Mouse (Mus musculus) forebrain, embryonic 14.5 days (tissue): ENCODE results near the gene Sema3e. TPM values are rescaled to one million over a fixed set of nuclear protein-coding genes. Genes with fewer than 3 reads are reported as not detected.
A peak's percentile ranks its signal among the peaks of the same experiment; 100 is the strongest.

Source experiments
- ATAC-seq: fragments of 200-750 bp; cut with Nextera tagmentation; 2 replicates; pipeline ENCODE4 v1.8.0; 2017; ENCODE audit warnings: mild to moderate bottlenecking, moderate library complexity
- DNase-seq: peaks from one replicate; pipeline ENCODE4 v3.0.0-alpha.2; 2015; ENCODE audit warnings: low spot score
- H3K27ac ChIP-seq: fragments of 300-500 bp; sonication (generic); 2 replicates; pipeline ENCODE4 v1.5.1; 2014; ENCODE audit warnings: low read depth, mild to moderate bottlenecking, control low read depth, low read length, moderate library complexity
- H3K27me3 ChIP-seq: fragments of 300-500 bp; sonication (generic); replicated peaks from 2 replicates; pipeline ENCODE4 v1.6.1; 2014; ENCODE audit warnings: low read length, control low read depth, mixed read lengths; ENCODE audit not compliant: control insufficient read depth, insufficient read depth
- H3K36me3 ChIP-seq: fragments of 300-500 bp; sonication (generic); 2 replicates; pipeline ENCODE4 v1.6.1; 2014; ENCODE audit warnings: low read length, control low read depth; ENCODE audit not compliant: control insufficient read depth, insufficient read depth
- H3K4me1 ChIP-seq: fragments of 300-500 bp; sonication (generic); 2 replicates; pipeline ENCODE4 v1.6.1; 2014; ENCODE audit warnings: antibody characterized with exemption, low read length, control low read depth; ENCODE audit not compliant: control insufficient read depth, insufficient read depth
- H3K4me2 ChIP-seq: fragments of 300-500 bp; sonication (generic); 2 replicates; pipeline ENCODE4 v1.6.1; 2014; ENCODE audit warnings: mild to moderate bottlenecking, control low read depth, low read length
- H3K4me3 ChIP-seq: fragments of 300-500 bp; sonication (generic); 2 replicates; pipeline ENCODE4 v1.5.1; 2014; ENCODE audit warnings: low read depth, low read length, control low read depth
- H3K9ac ChIP-seq: fragments of 300-500 bp; sonication (generic); 2 replicates; pipeline ENCODE4 v1.6.1; 2014; ENCODE audit warnings: mild to moderate bottlenecking, low read length, control low read depth, moderate library complexity
- H3K9me3 ChIP-seq: fragments of 300-500 bp; sonication (generic); replicated peaks from 2 replicates; pipeline ENCODE4 v1.6.1; 2016; ENCODE audit warnings: low read length, control low read depth, mixed read lengths; ENCODE audit not compliant: control insufficient read depth
- WGBS: fragments of 180-500 bp; shearing (Covaris S2); extraction: QIAGEN DNeasy Blood & Tissue Kit; methylation state at CpG from one replicate; pipeline ENCODE4 v1.1.7; 2014; 5-methylcytosine and 5-hydroxymethylcytosine counted together
- polyA plus RNA-seq: library from polyadenylated mRNA; unstranded; fragments of >200 nt; fragmentation: Nextera tagmentation; extraction: Ambion mirVana; gene quantifications from 2 replicates; pipeline ENCODE4 v1.2.1, GENCODE M21; 2014

The Sema3e gene
- polyA plus RNA-seq, 1 experiment from 2014 or later, result 1.8 TPM

DNA sequence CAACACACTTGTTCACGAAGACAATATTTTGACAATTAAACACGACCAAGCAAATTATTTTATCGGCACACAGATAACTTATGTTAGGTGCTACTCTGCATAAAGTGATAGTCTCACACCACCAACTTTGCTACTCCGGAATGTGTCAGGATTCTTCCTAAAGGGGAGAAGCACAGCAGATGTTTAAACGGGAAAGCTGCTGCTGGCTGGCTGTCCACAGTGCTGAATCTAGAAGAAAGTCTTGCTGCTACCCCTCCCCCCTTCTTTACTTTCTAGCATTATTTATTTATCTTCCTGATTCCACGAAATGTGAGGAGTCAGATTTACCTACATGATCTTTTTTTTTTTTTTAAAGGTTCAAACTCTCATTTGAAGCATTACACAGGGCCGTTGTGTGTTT, 23.6 kb downstream of the Sema3e start:
- no peak for ATAC-seq
- Histone ChIP-seq H3K27me3 (no peaks in the 10 kb centered on the region), H3K27ac (no peak overlapping the region), H3K4me2 (no peak overlapping the region), H3K9ac (no peak overlapping the region), H3K36me3 (no peaks in the 10 kb centered on the region), H3K9me3 (no peaks in the 10 kb centered on the region), H3K4me1 (no peaks in the 10 kb centered on the region), H3K4me3 (no peak overlapping the region)
- DNase-seq, result no peak
- WGBS, result 37% methylated on average over 7 of the region's 7 CpGs

DNA sequence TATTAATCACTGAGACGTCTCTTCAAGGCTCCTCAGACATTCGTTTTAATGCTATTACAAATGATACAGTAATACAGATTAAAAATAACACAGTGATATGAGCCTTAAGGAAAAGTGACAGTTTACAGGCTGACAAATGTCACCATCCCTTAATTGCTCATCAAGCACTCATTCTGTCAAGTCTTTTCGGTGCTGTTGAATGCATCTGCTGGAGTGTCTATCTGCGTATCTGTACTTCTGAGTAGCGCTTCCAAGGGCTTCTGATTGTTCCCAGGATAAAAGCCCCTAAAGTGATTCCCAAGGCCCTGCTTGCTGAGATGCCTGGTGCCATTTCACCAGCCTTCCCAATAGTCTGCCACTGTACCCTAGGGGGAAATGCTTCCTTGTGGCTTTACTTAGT, 29.4 kb downstream of the Sema3e start:
- H3K4me3 ChIP-seq, result no peak overlapping the region
- H3K9ac ChIP-seq, result no peak overlapping the region
- peak; percentile 38 for DNase-seq
- H3K27me3 ChIP-seq, result no peaks in the 10 kb centered on the region
- H3K4me1 ChIP-seq, result no peaks in the 10 kb centered on the region
- no peak; the same call in 1 of the 2 replicates for ATAC-seq
- H3K27ac ChIP-seq, result no peak overlapping the region
- H3K36me3 ChIP-seq, result no peaks in the 10 kb centered on the region
- no peak overlapping the region for H3K4me2 ChIP-seq
- H3K9me3 ChIP-seq, result no peaks in the 10 kb centered on the region
- 60% methylated on average over 5 of the region's 5 CpGs for WGBS

DNA sequence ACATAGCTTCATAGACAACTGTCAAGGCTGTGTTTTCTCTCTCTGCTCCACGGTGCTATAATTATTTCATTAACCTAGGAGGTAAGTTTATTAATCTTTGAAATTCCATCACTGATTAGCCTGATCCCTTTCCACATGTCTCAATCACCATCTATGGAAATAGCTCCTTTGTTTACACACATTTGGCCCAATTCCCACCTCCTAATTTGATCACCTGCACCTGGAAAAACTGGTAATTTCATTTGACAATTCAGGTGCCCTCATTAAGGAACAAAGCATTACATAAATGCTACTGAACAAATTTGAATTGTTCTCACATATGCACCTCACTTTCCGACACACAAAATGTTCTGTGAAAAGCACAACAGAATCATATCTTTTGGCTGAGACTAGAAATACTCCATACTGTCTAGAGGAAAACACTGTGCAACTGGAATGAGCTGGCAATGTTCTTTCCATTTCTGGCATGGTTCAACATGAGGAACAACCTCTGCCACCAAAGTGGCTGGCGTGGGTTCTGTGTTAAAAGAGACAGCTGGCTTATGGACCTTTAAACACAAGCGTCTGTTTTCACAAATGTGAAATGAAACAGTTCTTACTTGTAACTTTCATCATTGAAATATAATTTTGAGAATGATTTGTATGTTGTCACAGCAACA, 34.9 kb downstream of the Sema3e start:
- no peak overlapping the region for H3K4me3 ChIP-seq
- 60% methylated on average over 4 of the region's 4 CpGs for WGBS
- ATAC-seq, result no peak

DNA sequence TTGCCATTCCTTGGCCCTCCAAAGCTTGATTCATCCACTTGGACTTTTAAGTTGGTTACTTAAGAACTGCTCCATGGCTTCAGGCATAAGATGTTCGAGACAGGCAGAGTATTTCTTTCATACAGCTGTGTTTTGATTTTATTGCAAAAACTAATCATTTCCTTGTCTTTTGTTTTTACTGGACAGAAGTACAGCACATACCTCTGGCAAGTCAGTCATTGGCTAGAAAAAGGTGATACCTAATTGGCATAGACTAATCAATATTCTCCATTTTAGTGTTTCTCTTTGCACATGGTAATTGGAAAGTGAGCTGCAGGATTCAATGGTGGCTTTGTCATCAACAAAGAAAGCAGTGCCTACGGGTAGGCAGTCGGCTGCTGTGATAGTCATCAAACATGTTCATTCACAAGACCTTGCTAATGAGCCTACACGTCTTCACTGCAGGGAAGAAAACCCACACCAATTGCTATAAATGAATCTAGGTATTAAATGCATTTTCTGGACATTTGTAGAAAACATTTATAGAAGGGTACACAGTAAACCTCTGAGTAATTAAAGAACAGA, 37.9 kb downstream of the Sema3e start:
- peak; percentile 29 for ATAC-seq

More for the DNA sequence above, 34.9 kb downstream of the Sema3e start:
- H3K36me3 ChIP-seq, result no peaks in the 10 kb centered on the region
- peak; percentile 26 for DNase-seq
- H3K4me1 ChIP-seq, result no peaks in the 10 kb centered on the region; the same call in 1 of the 2 replicates
- no peaks in the 10 kb centered on the region for H3K9me3 ChIP-seq
- no peak overlapping the region for H3K27ac ChIP-seq
- H3K9ac ChIP-seq, result no peak overlapping the region
- no peaks in the 10 kb centered on the region for H3K27me3 ChIP-seq
- no peak overlapping the region for H3K4me2 ChIP-seq

DNA sequence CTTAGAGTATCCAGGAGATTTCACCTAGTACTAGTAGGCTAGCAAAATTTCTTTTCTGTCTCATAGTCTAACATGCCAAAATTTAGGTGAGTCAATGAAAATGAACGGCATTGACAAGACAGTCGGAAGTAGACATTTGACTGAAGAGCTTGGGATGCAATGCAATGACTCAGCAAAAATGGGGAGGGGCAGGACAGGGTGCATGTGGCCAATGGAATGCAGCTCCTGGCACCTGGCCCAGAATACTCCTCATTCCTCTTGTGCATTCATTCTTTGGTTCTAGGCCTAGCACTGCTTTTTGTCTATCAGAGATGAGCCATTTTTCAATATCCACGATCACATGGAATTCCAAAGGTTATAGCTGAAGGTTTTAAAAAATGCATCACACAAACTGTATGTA, 48.1 kb downstream of the Sema3e start:
- Histone ChIP-seq H3K27me3 (no peaks in the 10 kb centered on the region), H3K4me3 (no peak overlapping the region), H3K27ac (no peak overlapping the region), H3K9me3 (no peaks in the 10 kb centered on the region), H3K4me2 (no peak overlapping the region), H3K4me1 (no peaks in the 10 kb centered on the region), H3K36me3 (no peaks in the 10 kb centered on the region), H3K9ac (no peak overlapping the region)
- DNase-seq, result peak; percentile 7
- WGBS, result 85% methylated on average over 3 of the region's 3 CpGs
- no peak for ATAC-seq

More for the DNA sequence above, 37.9 kb downstream of the Sema3e start:
- H3K27ac ChIP-seq, result no peak overlapping the region
- 5% methylated on average over 4 of the region's 4 CpGs for WGBS
- no peaks in the 10 kb centered on the region for H3K27me3 ChIP-seq
- no peak overlapping the region for H3K4me2 ChIP-seq
- no peak overlapping the region for H3K9ac ChIP-seq
- no peaks in the 10 kb centered on the region for H3K9me3 ChIP-seq
- H3K36me3 ChIP-seq, result no peaks in the 10 kb centered on the region
- no peaks in the 10 kb centered on the region; the same call in 1 of the 2 replicates for H3K4me1 ChIP-seq
- no peak overlapping the region for H3K4me3 ChIP-seq
- DNase-seq, result peak; percentile 29

DNA sequence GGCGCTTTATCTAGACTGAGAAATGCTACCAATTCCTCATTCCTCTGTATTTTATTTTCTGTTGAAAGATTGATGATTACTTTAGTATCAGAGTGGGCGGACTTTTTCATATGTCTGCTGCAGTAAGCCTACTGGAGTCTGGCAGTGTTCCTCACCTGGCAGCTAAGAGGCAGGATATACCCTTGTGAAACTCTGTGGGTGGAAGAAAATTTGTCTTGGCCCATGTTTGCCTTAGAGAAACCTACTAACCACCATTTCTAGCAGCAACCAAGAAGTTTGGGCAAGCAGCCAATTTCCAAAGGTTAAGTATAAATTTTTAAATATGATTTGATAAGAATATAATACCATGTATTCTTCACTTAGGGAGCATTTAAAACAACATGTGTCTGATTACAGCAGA, 63.0 kb downstream of the Sema3e start:
- Histone ChIP-seq H3K4me3 (no peak overlapping the region), H3K4me2 (no peak overlapping the region), H3K36me3 (no peaks in the 10 kb centered on the region), H3K27me3 (no peaks in the 10 kb centered on the region), H3K4me1 (no peaks in the 10 kb centered on the region), H3K9ac (no peak overlapping the region), H3K9me3 (no peaks in the 10 kb centered on the region), H3K27ac (no peak overlapping the region)
- DNase-seq, result peak; percentile 15
- WGBS, result 89% methylated on average over 2 of the region's 2 CpGs
- ATAC-seq, result no peak

DNA sequence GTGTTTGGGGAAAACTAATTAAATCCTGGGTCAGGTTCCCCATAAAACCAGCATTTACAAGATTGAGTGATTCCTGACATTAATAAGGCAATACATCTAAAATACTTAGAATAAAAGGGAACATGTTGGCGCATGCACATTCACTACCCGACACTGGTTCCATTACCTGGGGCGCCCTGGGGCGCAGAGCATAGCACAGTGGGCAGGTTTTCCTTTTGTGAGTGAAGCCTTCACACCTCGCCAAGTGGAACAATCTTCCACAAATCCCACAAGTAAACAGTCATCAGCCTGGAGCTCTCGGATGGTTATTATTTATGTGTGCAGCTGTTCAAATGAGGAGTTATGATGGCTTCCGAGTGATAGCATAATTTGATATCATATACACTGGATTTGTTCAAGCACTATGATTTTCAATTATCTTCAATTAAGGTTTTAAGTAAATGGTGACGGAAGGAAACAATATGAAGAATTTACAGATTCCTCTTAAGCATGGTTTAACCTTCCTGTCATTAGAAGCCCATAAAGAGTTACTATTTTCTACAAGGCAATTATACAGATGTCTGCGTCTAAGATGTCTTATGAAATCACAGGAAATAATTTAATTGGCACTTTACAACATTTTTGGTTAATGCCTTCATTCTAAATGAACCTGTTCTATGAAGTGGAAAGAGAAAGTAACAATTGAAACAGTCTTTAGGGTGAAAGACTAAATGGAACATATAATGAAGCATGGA, 65.0 kb downstream of the Sema3e start:
- H3K4me3 ChIP-seq, result no peak overlapping the region
- 77% methylated on average over 9 of the region's 9 CpGs for WGBS
- no peaks in the 10 kb centered on the region for H3K27me3 ChIP-seq
- no peaks in the 10 kb centered on the region for H3K36me3 ChIP-seq
- H3K9me3 ChIP-seq, result no peaks in the 10 kb centered on the region
- H3K27ac ChIP-seq, result no peak overlapping the region
- no peak overlapping the region for H3K4me2 ChIP-seq
- H3K9ac ChIP-seq, result no peak overlapping the region
- DNase-seq (peak; percentile 2), ATAC-seq (no peak)
- no peaks in the 10 kb centered on the region for H3K4me1 ChIP-seq

DNA sequence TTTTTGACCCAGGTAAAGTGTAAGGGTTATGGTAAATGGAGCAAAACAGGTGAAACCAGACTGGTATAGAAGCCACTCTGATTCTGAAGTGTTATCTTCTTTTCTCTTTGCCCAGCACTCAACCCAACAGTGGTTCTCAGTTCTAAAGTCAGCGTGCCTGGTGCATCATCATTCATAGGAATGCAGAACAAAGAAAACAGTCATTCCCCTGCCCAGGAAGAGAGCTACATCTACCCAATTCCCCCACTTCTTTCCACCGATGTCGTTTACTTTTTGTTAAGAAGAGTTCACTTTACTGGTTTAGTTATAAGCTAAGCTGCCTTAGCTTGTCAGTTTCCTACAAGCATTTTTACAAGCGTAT, 65.5 kb downstream of the Sema3e start:
- DNase-seq (no peak), ATAC-seq (no peak)
- no peaks in the 10 kb centered on the region for H3K36me3 ChIP-seq
- 81% methylated on average over 4 of the region's 4 CpGs for WGBS
- no peaks in the 10 kb centered on the region for H3K4me1 ChIP-seq
- H3K27ac ChIP-seq, result no peak overlapping the region
- H3K27me3 ChIP-seq, result no peaks in the 10 kb centered on the region
- H3K4me2 ChIP-seq, result no peak overlapping the region
- no peak overlapping the region for H3K9ac ChIP-seq
- no peak overlapping the region for H3K4me3 ChIP-seq
- H3K9me3 ChIP-seq, result no peaks in the 10 kb centered on the region

DNA sequence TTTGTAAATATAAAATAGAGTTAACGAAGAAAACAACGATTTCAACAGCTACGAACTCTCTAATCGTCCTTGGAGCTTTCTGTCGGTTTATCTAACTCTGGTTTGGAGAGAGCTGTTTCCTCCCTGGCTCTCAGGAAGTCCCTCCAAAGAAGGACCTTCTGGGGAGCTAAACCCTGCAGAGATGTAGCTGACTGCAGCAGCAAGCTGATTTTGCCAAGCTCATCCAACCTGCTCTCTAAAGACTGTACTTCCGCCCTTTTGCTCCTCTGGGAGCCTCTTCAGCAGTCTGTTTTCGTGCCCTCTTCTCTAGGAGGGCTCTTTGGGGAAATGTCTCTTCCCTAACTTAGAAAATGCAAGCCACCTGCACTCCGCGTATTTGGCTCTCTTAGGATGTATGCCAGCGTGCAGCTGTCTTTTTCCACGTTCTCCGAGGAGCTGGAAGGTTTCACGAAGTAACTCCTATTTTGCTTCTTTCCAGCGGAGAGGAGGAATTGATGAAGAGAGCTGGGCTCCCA, 67.2 kb downstream of the Sema3e start:
- DNase-seq, result peak; percentile 11
- WGBS, result 48% methylated on average over 14 of the region's 14 CpGs
- Histone ChIP-seq H3K36me3 (no peaks in the 10 kb centered on the region), H3K4me3 (no peak overlapping the region), H3K9ac (no peak overlapping the region), H3K27me3 (no peaks in the 10 kb centered on the region), H3K9me3 (no peaks in the 10 kb centered on the region), H3K4me2 (peak overlapping the region; percentile 23; the same call in 1 of the 2 replicates), H3K27ac (no peak overlapping the region), H3K4me1 (no peaks in the 10 kb centered on the region)
- 0 out of 2 replicates have a peak, but pooled peaks have one; percentile 12 for ATAC-seq
